Mouse (Mus musculus) spleen, adult 18-20 months (tissue): Measurements from ENCODE around the gene Palld.

Experiments
- DNase-seq, 2 experiments: peaks; one replicate each; pipeline ENCODE4 v3.0.0; 2022; ENCODE audit warnings: mixed read lengths in 2 of 2

The Palld gene

DNA sequence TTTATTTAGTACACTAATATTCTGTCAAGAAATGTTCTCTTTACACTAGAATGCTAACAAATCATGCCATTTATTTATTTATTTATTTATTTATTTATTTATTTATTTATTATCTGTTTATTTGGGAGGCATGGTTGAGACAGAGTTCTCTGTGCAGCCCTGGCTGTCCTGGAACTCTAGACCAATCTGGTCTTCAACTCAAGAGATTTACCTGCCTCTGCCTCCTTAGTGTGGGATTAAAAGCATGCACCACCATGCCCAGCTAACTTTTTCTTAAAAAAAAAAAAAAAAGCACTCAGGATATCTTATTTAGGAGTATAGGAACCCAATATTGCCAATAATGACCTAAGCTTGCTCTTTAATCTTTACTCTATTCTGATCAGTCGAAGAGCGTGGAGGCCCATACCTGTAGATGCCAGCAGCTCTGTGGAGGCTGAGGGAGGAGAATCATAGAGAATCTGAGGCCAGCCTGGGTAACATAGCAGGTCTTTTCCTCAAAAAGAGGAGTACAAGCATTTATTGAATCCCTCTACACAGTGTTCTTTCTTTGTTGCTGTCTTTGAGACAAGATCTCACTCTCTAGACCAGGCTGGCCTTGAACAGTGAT lies 415.5 kb downstream of the Palld start:
- DNase-seq = no peak

DNA sequence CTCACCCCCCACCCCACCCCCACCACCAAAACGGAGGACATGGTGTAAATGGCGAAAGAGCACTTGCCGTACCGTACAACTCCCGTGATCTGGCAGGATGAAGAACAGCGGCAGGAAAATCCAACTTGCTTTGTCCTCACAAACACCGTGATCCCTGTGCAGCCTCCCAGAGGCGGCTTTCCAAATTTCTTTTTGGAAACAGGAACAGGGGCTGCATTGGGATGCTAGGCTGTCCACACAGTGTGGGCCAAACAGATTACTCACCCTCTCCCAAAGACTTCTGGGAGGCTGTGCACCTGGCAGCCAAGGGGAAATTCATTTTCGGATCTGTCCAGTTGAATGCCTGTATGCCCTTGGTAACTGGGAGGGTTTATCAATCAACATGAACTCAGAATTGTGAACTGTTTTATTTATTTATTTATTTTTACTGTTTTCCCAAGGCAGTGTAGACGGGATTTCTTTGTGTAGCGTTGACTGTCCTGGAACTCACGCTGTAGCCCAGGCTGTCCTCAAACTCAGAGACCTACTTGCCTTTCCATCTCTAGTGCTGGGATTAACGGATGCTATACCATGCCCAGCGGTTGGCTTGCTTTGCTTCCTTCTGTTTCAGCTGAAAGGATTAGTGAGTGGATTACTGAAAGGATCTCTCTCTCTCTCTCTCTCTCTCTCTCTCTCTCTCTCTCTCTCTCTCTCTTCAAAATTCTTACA lies 422.1 kb downstream of the Palld start:
- DNase-seq = no peak

DNA sequence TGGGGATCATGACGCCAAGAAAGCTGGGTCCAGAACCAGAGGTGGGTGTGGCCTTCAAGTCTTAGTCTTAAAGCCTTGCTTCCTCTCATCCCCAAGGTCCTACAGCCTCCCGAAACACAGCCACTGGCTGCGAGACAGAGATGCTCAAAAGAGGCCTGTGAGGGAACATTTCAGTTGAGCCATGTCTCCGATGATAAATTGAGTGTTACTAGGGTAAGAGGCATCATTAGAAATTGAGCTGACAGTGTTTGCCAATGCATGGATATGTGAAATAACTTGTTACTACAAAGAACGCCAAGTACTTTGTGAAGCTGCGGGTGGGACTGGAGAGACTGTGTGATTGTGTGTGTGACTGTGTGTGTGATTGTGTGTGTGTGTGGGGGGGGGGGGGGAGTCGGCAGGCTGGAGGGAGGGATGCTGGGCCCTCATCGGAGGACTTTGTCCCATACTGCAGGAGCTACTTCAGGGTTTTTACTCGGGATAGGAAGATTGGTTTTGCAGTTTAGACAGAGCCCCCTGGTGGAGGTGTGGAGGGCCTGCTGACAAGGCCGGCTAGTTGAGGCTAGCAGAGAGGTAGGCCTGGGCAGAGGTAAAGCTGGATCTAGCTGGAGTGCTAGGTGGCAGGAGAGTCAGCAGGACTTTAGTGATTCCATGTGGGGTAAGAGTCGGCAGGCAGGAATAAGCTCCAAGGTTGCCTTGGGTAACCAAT lies 422.8 kb downstream of the Palld start:
- peak; percentile 13 to 47 for DNase-seq

DNA sequence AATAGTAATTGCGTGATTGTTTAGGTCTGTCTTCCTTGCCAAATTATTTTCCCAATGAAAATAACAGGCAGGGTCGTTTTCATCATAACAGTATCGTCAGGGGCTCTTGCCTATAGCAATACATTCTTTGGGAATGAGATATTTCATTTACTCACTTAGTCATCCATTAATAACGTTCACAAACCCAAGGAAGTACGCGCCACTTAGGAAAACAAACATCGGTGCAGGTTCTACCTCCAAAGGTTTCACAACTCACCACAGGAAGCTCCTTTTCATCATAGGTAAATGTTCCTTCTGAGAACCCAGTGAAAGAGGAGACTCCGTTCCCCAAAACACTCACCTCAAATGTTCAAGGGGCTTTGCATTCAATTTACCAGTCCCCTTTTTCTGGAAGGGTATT lies 423.7 kb downstream of the Palld start:
- no peak for DNase-seq

DNA sequence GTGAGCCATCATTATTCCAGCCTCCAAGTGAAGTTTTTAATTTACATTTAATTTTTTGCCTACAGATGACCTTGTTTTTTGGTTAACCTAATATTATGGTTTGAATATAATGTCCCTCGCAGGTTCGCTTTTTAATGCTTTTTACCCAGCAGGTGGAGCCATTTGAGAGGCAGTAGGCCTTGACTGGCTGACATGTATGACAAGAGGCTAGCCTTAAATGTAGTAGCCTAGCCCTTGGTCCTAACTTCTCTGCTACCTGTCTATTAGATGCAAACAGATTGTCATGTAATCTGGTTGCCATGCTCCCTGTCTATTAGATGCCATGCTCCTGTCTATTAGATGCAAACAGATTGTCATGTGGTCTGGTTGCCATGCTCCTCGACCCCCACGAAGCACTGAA lies 424.3 kb downstream of the Palld start:
- DNase-seq = no peak

DNA sequence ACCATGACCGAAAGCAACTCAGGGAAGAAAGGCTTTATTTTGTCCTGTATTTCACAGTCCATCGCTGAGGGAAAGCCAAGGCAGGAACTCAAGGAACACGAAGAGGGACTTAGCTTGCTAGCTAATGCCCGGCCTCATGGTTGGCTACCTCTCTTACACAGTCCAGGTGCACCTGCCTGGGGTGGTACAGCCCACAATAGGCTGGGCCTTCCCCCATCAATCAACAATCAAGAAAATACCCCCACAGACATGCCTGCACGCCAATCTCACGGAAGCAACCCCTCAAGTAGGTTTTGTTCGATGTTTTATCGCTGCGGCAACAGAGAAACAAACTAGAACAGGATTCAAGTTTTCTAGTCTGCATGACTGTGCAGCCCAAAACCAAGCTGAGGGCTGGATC lies 426.3 kb downstream of the Palld start:
- no peak for DNase-seq

DNA sequence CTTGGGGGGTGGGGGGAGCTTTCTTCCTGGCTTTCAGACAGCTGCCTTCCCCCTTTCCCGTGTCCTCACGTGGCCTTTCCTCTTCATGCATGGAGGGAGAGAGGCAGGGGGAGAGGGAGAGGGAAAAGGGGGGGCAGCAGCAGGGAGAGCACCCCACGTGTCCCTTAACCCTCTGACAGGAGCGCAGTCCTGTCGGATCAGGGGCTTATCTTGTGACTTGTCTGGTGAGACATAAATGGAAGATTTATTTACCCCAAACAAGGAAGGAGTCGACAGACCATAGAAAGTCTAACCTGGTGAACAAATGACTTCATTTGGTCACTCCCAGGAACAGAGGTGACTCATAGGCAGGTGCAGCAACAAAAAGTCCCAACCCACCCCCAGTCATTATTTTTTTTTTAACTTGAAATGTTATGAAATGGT lies 427.2 kb downstream of the Palld start:
- DNase-seq = no peak

DNA sequence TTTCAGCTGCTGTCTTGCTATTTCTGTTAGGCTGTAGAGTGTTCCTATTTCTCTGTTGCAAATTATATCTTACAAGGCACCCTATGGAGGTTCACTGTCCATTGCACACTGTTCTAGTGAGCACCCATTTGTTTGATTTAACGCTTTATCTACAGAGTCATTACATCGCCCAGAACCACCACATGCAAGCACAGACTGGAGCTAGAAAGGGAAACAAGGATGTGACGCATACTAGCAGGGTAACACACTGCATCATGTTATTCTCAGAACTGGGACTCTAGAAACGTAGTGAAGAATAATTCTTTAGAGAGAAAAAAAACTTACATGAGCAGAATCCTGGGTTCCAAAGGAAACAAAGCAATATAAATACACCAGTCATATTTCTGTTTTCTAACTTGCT lies 432.3 kb downstream of the Palld start:
- no peak for DNase-seq

DNA sequence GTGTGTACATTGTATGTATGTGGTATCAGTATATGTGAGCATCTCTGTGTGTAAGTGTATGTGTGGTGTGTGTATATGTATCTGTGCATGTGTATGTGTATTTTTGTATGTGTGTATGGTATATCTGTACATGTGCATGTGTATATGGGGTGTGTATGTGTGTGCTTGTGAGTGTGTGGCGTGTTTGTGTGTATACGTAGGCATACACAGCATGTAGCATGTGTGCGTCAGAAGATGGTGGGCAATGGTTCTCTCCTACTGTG lies 435.0 kb downstream of the Palld start:
- no peak for DNase-seq

DNA sequence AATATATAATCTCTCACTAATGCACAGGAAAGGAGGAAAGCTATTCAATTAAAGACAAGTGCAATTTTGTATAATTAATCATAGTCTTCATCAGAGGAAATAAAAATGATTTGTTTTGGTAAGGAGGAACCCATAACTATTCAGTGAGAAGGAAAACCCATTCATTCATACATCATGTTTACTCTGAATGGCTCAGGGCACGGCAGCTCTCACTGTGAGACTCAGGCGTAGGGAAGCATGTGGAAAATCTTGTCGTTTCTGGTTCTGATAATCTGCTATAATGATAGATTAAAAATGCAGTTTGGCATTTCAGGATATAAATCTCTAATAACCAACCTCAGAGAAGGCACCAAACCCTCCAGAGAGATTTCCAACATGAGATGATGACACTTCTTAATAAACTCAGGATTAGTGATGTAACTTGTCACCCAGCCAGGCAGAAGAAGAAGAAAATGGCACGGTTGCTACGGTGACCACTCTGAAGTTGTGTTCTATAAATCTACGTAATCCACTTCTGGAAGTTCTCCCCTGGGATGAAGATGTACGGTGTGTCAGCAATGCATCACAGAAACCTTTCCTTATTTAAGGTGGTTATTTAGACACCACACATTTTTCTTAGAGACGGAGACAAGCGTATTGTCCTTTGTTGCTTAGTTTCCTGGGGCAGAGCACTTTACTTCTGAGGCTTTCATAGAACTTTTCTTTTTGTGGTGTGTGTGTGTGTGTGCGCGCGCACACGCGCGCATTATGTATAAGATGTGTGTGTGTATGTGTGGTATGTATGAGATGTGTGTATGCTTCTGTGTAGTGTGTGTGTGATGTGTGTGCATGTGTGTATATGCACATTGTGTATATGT lies 435.6 kb downstream of the Palld start:
- DNase-seq = no peak

DNA sequence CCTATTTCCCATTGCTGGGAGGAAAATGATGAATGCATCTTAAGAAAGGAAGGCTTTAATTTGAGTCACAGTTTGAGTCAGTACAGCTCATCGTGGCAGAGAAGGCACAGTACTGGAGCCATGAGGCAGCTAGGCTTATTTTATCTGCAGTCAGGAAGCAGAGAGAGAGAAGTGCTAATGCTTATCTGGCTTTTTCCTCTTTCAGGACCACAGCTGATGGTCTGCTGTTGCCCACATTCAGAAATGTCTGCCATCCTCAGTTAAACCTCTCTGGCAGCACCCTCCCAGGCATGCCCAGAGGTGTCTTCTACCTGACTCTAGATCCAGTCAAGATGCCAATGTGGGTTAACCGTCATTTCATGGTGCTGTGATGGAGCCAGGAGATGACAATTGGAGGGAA lies 438.1 kb downstream of the Palld start:
- DNase-seq = no peak

DNA sequence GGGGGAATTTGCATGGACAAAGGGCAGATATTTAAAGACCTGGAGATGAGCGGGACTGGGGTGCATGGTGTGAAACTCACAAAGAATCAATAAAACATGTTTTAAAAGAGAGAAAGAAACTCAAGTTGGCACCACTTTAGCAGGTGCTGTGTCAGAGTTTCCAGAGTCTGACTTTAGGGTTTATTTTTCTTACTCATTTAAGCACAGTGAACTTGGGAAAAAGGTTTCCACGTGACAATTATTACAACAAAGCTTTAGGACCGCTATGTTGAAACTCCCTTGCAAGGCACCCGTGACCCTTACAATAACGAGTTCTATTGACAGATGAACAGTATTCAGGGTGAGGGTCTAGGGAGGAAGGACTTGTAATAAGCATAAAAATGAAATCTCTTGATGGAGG lies 440.3 kb downstream of the Palld start:
- DNase-seq = no peak
